Mouse (Mus musculus) NIH3T3 (cell line): ENCODE data around the gene Sphk2.

ENCODE experiments used
- DNase-seq: peaks from one replicate; pipeline ENCODE4 v3.0.0-alpha.2; 2012; ENCODE audit warnings: low read depth

Sphk2 gene

GRCm38 (mm10) chr7:45723781-45724180 is 6.0 kb upstream of the Sphk2 start:
- DNase-seq = no peak

- no peak for DNase-seq
These were observed 5.5 kb upstream of the Sphk2 start for GRCm38 (mm10) chr7:45723301-45723700.

- DNase-seq = no peak
These were observed 4.5 kb upstream of the Sphk2 start for GRCm38 (mm10) chr7:45722348-45722713.

GRCm38 (mm10) chr7:45721642-45722347 is 4.0 kb upstream of the Sphk2 start:
- DNase-seq = no peak

- DNase-seq = no peak
These were observed 3.4 kb upstream of the Sphk2 start for GRCm38 (mm10) chr7:45721234-45721571.

- DNase-seq = no peak
These were observed 2.8 kb upstream of the Sphk2 start, which contains the start of gene Fam83e for GRCm38 (mm10) chr7:45720413-45721233. Gene Fam83e (plus strand): TSS chr7:45721212.

GRCm38 (mm10) chr7:45719738-45720412 is 2.1 kb upstream of the Sphk2 start:
- no peak for DNase-seq

- no peak for DNase-seq
These were observed 1.4 kb upstream of the Sphk2 start for GRCm38 (mm10) chr7:45719180-45719579.

GRCm38 (mm10) chr7:45718331-45718730 is 529 bp upstream of the Sphk2 start:
- DNase-seq = no peak

GRCm38 (mm10) chr7:45716952-45717917 is 567 bp downstream of the Sphk2 start:
- DNase-seq = no peak

GRCm38 (mm10) chr7:45716460-45716857 is 1.3 kb downstream of the Sphk2 start:
- DNase-seq = no peak

- no peak for DNase-seq
These were observed 1.9 kb downstream of the Sphk2 start for GRCm38 (mm10) chr7:45715741-45716459.

- peak; percentile 99 for DNase-seq
These were observed 2.6 kb downstream of the Sphk2 start, which contains the start of gene Rpl18 for GRCm38 (mm10) chr7:45715090-45715708. Gene Rpl18 (plus strand): TSS chr7:45715457.

GRCm38 (mm10) chr7:45714630-45715089 is 3.1 kb downstream of the Sphk2 start:
- peak; percentile 42 for DNase-seq

- no peak for DNase-seq
These were observed 3.8 kb downstream of the Sphk2 start for GRCm38 (mm10) chr7:45713881-45714520.

GRCm38 (mm10) chr7:45713396-45713795 is 4.4 kb downstream of the Sphk2 start:
- no peak for DNase-seq

GRCm38 (mm10) chr7:45712022-45712757 is 5.6 kb downstream of the Sphk2 start:
- DNase-seq = no peak

GRCm38 (mm10) chr7:45711316-45712021 is 6.3 kb downstream of the Sphk2 start:
- no peak for DNase-seq
